Mouse (Mus musculus) heart, adult 2 months (tissue): ENCODE results near the gene Gm17654. TPM values are rescaled to one million over a fixed set of nuclear protein-coding genes. Genes with fewer than 3 reads are reported as not detected.
A peak's percentile ranks its signal among the peaks of the same experiment; 100 is the strongest.
"Not testable (repeated sequence)": the region's sequence is repeated elsewhere in the genome, so short reads cannot be mapped to it uniquely, and the experiment has no call there.

Experiments
- DNase-seq, 2 experiments: peaks; one replicate each; pipeline ENCODE4 v3.0.0; 2021
- H3K27ac ChIP-seq: fragments of 200-600 bp; 2 replicates; pipeline ENCODE4 v1.8.1; 2022
- H3K27me3 ChIP-seq: fragments of 200-500 bp; 2 replicates; pipeline ENCODE4 v1.6.1; 2012; ENCODE audit warnings: mild to moderate bottlenecking, low read length, inconsistent platforms, mixed read lengths; ENCODE audit not compliant: control insufficient read depth, insufficient read depth
- H3K36me3 ChIP-seq: fragments of 200-500 bp; 2 replicates; pipeline ENCODE4 v1.6.1; 2012; ENCODE audit warnings: low read length, inconsistent platforms; ENCODE audit not compliant: control insufficient read depth, insufficient read depth
- H3K4me1 ChIP-seq: fragments of 200-500 bp; 2 replicates; pipeline ENCODE4 v1.6.1; 2011; ENCODE audit warnings: low read length; ENCODE audit not compliant: control insufficient read depth, insufficient read depth
- H3K4me3 ChIP-seq: fragments of 200-600 bp; 2 replicates; pipeline ENCODE4 v1.8.1; 2022
- H3K79me2 ChIP-seq: fragments of 200-500 bp; replicated peaks from 2 replicates; pipeline ENCODE4 v1.6.1; 2012; ENCODE audit warnings: mild to moderate bottlenecking, inconsistent platforms, low read length, moderate library complexity, mixed read lengths; ENCODE audit not compliant: control insufficient read depth, insufficient read depth
- H3K9ac ChIP-seq: fragments of 200-500 bp; 2 replicates; pipeline ENCODE4 v1.6.1; 2012; ENCODE audit warnings: low read depth, mild to moderate bottlenecking, control low read depth, inconsistent platforms, low read length, mixed read lengths
- WGBS: fragments of 180-500 bp; shearing (Covaris S2); methylation state at CpG from one replicate; pipeline ENCODE4 v1.1.7; 2018; 5-methylcytosine and 5-hydroxymethylcytosine counted together
- intact Hi-C: fragments of 180-260 bp; cut with DNase I; formaldehyde crosslinking; loops from one replicate; pipeline ENCODE4 v1.15.1; 2025
- long read RNA-seq: library from polyadenylated mRNA; stranded (forward); transcript quantifications from one replicate; pipeline ENCODE4 v2.0.0, GENCODE M21; 2021
- polyA plus RNA-seq: library from polyadenylated mRNA; depleted of rRNA; stranded (reverse); fragments of >200 nt; gene quantifications from 2 replicates; pipeline ENCODE4 v1.2.3, GENCODE M21; 2012; rRNA removed
- total RNA-seq, 2 experiments: library from RNA; stranded (reverse); gene quantifications; 2 replicates each; pipeline ENCODE4 v1.2.3; 2021

The Gm17654 gene
- total RNA-seq = not detected
- polyA plus RNA-seq = not detected in 2 replicates
- long read RNA-seq = 0 reads

DNA sequence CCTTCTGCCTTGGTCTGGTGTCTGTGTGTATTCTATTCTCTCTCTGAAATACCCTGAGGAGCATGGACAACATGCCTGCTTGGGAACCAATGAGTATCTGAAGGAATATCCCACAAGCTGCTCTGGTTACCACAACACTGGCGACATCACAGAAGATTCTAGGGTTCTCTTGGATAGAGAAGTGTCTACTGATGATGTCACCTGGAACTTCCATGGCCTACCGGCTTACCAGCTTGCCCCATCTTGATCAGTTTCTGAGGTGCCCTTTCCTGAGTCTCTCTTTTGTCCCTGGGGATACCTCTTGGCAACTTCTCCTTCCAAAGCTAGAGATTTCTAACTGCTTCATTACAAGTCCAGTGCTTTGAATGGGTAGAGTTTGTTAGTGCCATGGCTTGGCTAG is at the start of gene Gm17654:
Gene Gm17654 (minus strand): TSS at position 101 of the 400 bp plus-strand sequence.
- WGBS = 38% methylated on average over 1 of the region's 2 CpGs

DNA sequence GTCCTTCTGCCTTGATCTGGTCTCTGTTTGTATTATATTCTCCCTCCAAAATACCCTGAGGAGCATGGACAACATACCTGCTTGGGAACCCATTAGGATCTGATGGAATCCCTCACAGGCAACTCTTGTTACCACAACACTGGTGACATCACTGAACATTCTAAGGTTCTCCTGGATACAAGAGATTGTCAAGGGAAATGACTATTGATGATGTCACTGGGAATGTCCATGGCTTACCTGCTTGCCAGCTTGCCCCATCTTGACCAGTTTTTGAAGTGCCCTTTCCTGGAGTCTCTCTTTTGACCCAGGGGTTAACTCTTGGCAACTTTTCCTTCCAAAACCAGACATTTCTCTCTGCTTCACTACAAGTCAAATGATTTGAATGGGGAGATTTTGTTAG is 29.0 kb upstream of the Gm17654 start, which contains the start of gene Gm10375:
Gene Gm10375 (minus strand): TSS at position 101 of the 400 bp plus-strand sequence.
- H3K27ac ChIP-seq, H3K36me3 ChIP-seq, intact Hi-C loops, H3K27me3 ChIP-seq, H3K79me2 ChIP-seq, H3K4me1 ChIP-seq, H3K4me3 ChIP-seq, H3K9ac ChIP-seq, DNase-seq: not testable (repeated sequence)

More for the DNA sequence above, at the start of gene Gm17654:
- H3K36me3 ChIP-seq, H3K27me3 ChIP-seq, H3K9ac ChIP-seq, intact Hi-C loops, H3K79me2 ChIP-seq, H3K27ac ChIP-seq, DNase-seq, H3K4me1 ChIP-seq, H3K4me3 ChIP-seq: not testable (repeated sequence)

DNA sequence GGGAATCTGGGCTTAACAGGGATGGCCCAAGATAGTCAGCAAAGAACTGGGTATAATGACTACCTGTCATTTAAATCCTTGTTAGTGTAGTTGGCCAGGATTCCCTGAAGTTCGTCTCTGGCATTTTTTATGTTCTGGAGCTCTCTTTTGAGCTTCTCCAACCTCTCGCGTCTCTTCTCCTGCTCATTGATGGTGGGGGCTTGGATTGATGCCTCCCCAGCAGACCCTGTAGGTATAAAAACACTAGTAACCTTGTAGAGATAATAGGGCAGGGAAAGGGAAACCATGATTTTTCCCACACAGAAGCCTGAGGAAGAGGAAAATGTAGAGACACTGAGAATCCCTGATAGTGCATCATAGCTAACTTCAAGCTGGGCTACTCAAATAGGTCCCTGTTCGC is 977 bp downstream of the Gm17654 start:
- H3K36me3 ChIP-seq, H3K9ac ChIP-seq, H3K79me2 ChIP-seq, intact Hi-C loops, H3K4me3 ChIP-seq, H3K27me3 ChIP-seq, H3K4me1 ChIP-seq, DNase-seq, H3K27ac ChIP-seq: not testable (repeated sequence)
- WGBS = 64% methylated on average over 4 of the region's 4 CpGs

DNA sequence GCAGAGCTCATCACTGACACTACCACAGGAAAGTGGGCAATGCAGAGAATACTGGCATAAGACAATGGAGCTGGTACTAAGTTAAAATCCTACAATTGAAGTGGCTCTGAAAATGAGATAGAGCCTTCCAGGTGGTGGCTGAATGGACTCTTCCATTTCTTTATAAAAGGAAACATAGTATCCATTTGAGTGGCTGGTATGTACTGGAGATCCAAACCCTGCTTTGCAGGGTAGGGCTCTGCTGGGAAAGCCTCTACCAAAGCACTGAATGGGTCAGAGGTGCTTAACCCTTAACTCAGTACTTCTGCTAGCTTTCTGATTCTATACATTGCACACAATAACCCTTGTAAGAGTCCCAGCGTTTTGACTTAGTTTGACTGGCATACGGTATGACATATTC is 26.7 kb downstream of the Gm17654 start:
- H3K36me3 ChIP-seq, H3K9ac ChIP-seq, intact Hi-C loops, H3K4me3 ChIP-seq, H3K27ac ChIP-seq, H3K79me2 ChIP-seq, H3K27me3 ChIP-seq, H3K4me1 ChIP-seq: not testable (repeated sequence)
- DNase-seq = peak in 1 of 2 experiments; percentile 19
- 62% methylated on average over 2 of the region's 2 CpGs for WGBS

DNA sequence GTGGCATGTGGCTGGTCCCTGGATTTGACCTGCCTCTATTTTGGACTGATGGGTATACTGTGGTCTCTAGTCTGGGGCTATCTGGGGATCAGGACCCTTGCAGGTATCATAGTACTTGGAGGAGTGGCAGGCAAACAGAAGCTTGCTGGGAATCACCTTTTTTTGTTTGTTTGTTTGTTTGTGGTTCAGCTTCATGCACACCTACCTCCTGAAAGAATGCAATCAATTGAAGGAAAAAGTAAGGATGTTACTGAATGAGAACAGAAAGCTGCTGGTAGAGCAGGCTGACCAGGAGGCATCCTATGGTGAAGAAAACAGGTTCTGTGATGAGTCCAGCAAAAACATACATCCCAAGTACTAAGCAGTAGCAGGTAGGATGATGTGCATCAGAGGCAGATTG is 32.7 kb downstream of the Gm17654 start:
- H3K27me3 ChIP-seq, H3K4me3 ChIP-seq, H3K79me2 ChIP-seq, H3K9ac ChIP-seq, H3K36me3 ChIP-seq, H3K4me1 ChIP-seq, H3K27ac ChIP-seq, DNase-seq, intact Hi-C loops: not testable (repeated sequence)

DNA sequence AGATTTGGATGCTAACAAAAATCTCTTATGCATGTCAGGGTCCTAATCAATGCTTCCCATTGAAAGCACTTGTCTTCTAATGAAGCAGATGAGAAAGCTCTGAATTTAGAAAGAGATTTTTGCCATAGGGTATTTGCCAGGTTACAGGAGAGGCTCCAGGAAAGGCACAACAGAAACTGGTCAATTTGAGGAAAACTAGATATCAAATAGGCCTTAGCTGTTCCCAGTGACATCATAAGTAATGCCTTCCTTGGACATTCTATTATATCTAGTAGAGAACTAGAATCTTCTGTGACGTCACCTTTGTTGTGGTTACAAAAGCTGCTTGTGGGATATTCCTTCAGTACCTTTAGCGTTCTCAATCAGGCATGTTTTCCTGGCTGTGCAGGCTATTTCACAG is 35.7 kb downstream of the Gm17654 start, which contains the start of gene Gm5799:
Gene Gm5799 (plus strand): TSS at position 301 of the 400 bp plus-strand sequence.
- H3K4me3 ChIP-seq, intact Hi-C loops, H3K4me1 ChIP-seq, H3K36me3 ChIP-seq, H3K79me2 ChIP-seq, H3K27ac ChIP-seq, DNase-seq, H3K9ac ChIP-seq, H3K27me3 ChIP-seq: not testable (repeated sequence)
- WGBS = 53% methylated on average over 2 of the region's 2 CpGs

DNA sequence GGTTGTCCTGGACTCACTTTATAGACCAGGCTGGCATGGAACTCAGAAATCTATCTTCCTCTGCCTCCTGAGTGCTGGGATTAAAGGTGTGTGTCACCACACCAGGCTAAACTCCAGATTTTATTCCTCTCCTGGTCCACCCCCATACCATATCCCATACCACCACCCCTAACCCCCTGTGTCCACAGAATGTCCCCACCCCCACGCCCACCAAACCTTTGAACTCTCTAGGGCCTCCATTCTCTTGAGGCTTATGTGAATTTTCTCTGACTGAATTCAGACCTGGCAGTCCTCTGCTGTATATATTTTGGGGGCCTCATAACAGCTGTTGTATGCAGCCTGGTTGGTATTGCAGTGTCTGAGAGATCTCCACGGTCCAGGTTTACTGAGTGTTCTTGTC is 40.8 kb downstream of the Gm17654 start:
- H3K27me3 ChIP-seq, H3K4me3 ChIP-seq, H3K36me3 ChIP-seq, H3K27ac ChIP-seq, DNase-seq, H3K79me2 ChIP-seq, H3K9ac ChIP-seq, intact Hi-C loops, H3K4me1 ChIP-seq: not testable (repeated sequence)
- 56% methylated on average over 2 of the region's 2 CpGs for WGBS

DNA sequence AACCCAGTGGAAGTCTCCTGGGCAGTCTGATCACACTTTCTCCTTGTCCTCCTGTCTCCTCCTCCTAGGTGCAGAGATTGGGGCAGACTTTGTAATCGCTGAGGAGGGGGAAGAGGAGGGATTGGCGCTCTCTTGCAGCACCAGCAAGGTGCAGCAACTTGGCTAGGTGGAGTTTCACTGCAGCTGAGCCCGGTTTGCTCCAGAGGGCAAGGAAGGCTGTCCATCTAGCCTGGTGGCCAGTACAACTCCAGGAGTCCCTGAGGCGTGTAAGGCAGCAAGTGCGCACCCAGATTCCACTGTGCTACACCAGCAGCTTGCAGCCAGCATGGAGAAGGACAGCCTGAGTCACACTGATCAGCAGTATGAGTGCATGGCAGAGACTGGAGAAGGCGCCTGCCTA is 46.6 kb downstream of the Gm17654 start:
- H3K9ac ChIP-seq, intact Hi-C loops, H3K4me3 ChIP-seq, H3K27ac ChIP-seq, H3K36me3 ChIP-seq, H3K27me3 ChIP-seq, H3K4me1 ChIP-seq, H3K79me2 ChIP-seq: not testable (repeated sequence)
- peak; percentile 19 to 38 for DNase-seq
- WGBS = 53% methylated on average over 5 of the region's 6 CpGs

DNA sequence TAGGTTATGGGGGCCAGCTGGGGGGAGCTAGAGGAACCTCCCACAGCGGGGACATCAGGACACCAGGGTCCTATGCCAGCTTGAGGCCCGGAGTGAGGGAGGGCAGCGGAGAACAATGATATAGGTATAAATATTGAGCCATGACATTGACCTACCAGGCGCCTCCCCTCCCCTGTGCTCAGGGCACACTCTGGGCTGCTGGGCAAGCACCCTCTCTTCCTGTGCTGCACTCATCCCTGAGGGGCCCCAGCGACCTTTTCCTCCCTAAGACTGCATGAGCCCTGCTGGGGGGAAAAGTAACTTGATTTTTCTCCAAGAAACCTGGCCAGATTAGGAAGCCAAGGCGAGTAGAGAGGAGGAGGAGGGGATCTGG is 46.9 kb downstream of the Gm17654 start:
- DNase-seq, intact Hi-C loops, H3K4me1 ChIP-seq, H3K36me3 ChIP-seq, H3K9ac ChIP-seq, H3K27me3 ChIP-seq, H3K4me3 ChIP-seq, H3K27ac ChIP-seq, H3K79me2 ChIP-seq: not testable (repeated sequence)
- WGBS = no CpG with 5 or more reads among the region's 6 CpGs

DNA sequence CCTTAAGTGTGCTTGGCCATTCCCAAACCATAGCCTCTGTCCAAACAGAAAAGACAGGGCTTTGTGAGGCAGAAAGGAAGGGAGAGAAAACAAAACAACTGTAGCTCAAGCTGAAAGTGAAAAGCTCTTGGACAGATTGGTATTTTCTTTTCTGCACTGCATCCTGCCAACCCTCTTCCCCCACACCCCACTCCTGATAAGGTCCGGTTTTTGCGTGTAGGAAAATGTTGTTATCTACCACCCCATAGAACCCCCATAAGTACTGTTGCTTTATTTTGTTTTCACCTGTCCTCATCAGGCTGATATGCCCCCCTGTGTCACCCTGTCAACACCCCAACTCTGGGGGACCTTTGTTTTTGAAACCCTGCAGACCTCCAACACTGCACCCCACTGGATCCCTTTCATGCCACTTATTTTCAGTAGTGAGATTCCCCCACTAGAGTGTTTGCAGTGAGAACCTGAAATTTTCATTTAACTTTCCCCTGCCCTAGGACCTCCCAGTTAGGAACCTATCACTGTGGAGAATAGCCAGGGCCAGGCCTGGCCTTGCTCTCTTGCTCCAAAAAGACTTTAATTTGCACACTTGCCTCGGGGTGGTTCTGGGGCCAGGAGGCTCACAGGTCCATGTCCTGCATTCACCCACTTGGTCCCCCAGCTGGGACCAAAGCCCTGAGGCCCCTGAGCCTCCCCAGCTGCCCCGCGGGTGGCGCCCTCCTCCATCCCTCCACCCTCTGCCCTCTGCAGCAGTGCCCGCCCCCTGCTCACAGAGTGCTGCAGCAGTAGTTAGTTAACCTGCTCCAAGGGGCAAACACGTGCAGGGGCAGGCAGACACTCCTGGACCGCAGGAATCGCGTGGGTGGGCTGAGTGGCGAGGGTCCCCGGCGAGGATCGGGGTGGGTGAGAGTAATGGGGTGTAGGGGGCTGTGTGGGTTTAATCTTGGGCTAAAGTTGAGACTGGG is 47.6 kb downstream of the Gm17654 start:
- H3K4me3 ChIP-seq, H3K36me3 ChIP-seq, H3K4me1 ChIP-seq, H3K79me2 ChIP-seq, H3K9ac ChIP-seq, DNase-seq, H3K27ac ChIP-seq, intact Hi-C loops, H3K27me3 ChIP-seq: not testable (repeated sequence)
- 34% methylated on average over 14 of the region's 15 CpGs for WGBS
